Mouse (Mus musculus) kidney, adult 11 months (tissue): Measurements from ENCODE around the gene Morf4l1.
"Not testable (repeated sequence)": the region's sequence is repeated elsewhere in the genome, so short reads cannot be mapped to it uniquely, and the experiment has no call there.

ENCODE experiments used
- DNase-seq: peaks from one replicate; pipeline ENCODE4 v3.0.0; 2022

The Morf4l1 gene

GRCm38 (mm10) chr9:90059828-90060573 lies 54.6 kb downstream of the Morf4l1 start:
- DNase-seq, result no peak

GRCm38 (mm10) chr9:90056716-90057115 lies 57.9 kb downstream of the Morf4l1 start:
- DNase-seq, result no peak

- DNase-seq, result no peak
These were observed 58.7 kb downstream of the Morf4l1 start for GRCm38 (mm10) chr9:90055911-90056310.

GRCm38 (mm10) chr9:90055409-90055808 lies 59.2 kb downstream of the Morf4l1 start:
- no peak for DNase-seq

GRCm38 (mm10) chr9:90054371-90055145 lies 60.0 kb downstream of the Morf4l1 start:
- DNase-seq, result peak; percentile 84

GRCm38 (mm10) chr9:90053852-90054251 lies 60.7 kb downstream of the Morf4l1 start, which contains the start of gene Ctsh:
Gene Ctsh (plus strand): TSS chr9:90054152.
- DNase-seq, result no peak

GRCm38 (mm10) chr9:90047937-90048627 lies 66.5 kb downstream of the Morf4l1 start:
- DNase-seq, result no peak

GRCm38 (mm10) chr9:90045191-90045590 lies 69.4 kb downstream of the Morf4l1 start:
- no peak for DNase-seq

- DNase-seq, result not testable (repeated sequence)
These were observed 71.7 kb downstream of the Morf4l1 start for GRCm38 (mm10) chr9:90042906-90043305.
